Mouse (Mus musculus) liver, adult 2 months (tissue): ENCODE data around the gene Ptpn7.

ENCODE experiments used
- CTCF ChIP-seq: fragments of 200-500 bp; IDR thresholded peaks from 2 replicates; pipeline ENCODE4 v1.5.1; 2011; ENCODE audit warnings: low read depth, low read length, control low read depth
- POLR2A ChIP-seq: fragments of 200-500 bp; IDR thresholded peaks from 2 replicates; pipeline ENCODE4 v1.6.1; 2011; ENCODE audit warnings: low read length, control low read depth; ENCODE audit not compliant: insufficient read depth; ENCODE audit errors: extremely low read depth

GRCm38 (mm10) chr1:135185936-135186335 is 53.4 kb downstream of the Ptpn7 start:
- no peak for TF ChIP-seq CTCF
- no peak for TF ChIP-seq POLR2A
